Mouse (Mus musculus) cerebellum, adult 11-12 months (tissue): ENCODE data around the gene Ezh1.

Source experiments
- DNase-seq: peaks from one replicate; pipeline ENCODE4 v3.0.0; 2022

The Ezh1 gene

GRCm38 (mm10) chr11:101142215-101142967 is 83.9 kb downstream of the Ezh1 start:
- no peak for DNase-seq
